Mouse (Mus musculus) layer of hippocampus, postnatal 10 days (tissue): ENCODE results near the gene Hist4h4. TPM values are rescaled to one million over a fixed set of nuclear protein-coding genes. Genes with fewer than 3 reads are reported as not detected.

Experiments used
- DNase-seq, 2 experiments: peaks; one replicate each; pipeline ENCODE4 v3.0.0; 2021; ENCODE audit warnings: low spot score in 2 of 2
- long read RNA-seq: library from polyadenylated mRNA; stranded (forward); transcript quantifications from one replicate; pipeline ENCODE4 v2.0.0, GENCODE M21; 2023
- total RNA-seq, 2 experiments: library from RNA; stranded (reverse); gene quantifications; 2 replicates each; pipeline ENCODE4 v1.2.3; 2021

Gene Hist4h4
- 10 to 100 TPM; 10.9 to 14.3 TPM for total RNA-seq
- long read RNA-seq, partial matches to known transcripts = 0 of 1 reads
- long read RNA-seq, other reads (novel, unspliced or antisense) = 0 of 1 reads

DNA sequence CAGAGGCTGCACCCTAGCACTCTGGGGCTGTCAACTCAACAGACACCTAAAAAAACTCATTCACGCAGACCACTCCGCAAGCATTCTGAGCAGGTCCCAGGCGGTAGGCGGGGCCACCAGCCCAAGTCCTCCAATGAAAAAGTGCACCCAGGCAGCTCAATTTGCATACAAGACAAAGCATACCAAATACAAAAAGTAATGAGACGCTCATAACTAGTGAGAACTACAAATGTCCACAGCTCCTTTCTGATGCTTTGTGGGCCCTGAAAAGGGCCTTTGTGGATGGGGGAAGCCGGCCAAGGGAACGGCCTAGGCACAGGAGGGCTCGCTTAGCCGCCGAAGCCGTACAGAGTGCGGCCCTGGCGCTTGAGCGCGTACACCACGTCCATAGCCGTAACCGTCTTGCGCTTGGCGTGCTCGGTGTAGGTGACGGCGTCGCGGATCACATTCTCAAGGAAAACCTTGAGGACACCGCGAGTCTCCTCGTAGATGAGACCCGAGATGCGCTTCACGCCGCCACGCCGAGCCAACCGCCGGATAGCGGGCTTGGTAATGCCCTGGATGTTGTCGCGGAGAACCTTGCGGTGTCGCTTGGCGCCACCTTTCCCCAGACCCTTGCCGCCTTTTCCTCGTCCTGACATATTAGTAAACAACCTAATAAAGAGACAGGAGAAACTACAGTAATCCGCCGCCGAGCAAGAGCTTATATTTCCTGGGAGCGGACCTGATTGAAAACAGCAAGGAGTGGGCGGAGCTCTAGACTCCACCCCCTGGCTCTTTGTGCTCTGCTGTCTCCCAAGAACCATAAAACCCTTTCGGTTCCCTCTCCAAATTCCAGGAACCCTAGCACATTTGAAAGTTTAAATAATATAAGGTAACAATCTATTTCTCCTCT is at the start of gene Hist4h4:
Gene Hist4h4, minus strand, starts transcription at position 677 of the 895 bp plus-strand sequence.
- DNase-seq = peak; percentile 99

DNA sequence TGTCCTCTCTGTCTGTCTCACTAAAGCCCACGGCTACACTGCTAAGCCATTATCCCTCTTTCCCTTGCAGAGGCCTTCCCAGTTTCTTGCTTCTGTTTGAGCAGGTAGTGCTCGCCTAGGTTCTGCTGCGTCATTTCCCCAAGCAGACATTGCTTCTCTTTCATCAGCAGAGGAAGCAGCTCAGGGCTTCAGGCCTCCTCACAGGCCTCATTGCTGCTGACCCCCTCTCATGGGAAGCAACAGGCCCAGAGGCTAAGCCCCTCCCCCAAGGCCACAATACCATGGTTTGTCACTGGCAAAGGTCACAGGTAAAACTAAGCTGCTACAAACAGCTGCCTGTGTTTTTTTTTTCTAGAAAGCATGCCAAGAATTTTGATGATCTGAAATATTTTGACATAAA is 48.5 kb upstream of the Hist4h4 start:
- no peak for DNase-seq

DNA sequence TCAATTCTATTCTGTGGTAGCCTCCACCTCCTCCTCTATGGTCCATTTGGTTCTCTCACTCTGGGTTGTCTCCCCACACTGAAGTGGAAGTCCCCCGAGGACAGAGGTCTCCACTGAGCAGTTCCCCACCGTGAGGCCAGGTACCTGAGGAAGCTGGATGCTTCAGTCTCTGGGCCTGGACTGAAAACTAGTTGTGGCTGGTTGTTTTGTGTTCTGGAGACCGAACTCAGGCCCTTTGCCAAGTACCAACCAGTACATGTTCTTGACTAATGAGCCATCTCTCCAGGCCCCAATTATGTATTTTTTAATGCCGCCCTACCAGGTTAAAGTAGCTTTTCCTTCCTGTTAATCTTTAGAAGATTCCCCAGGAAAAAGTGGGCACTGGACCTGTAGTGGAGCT is 48.1 kb upstream of the Hist4h4 start:
- DNase-seq = no peak

DNA sequence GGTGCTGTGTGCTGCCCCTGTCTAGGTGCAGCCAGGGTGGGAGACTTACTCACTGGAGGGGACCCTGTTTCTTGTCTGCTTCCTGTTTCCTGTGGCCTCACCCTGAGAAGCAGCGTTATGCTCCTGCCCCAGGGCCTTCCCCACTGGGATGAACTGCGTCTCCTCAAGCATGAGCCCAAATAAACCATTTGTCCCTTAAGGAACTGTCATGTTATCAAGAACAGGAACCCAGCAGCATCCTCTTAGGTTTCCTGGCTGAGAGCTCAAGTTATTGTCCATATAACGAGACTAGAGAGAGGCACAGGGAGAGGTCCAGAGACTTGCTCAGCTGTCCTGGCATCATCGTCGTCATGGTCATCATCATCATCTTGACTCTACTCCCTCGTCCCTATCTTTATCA is 46.1 kb upstream of the Hist4h4 start:
- no peak for DNase-seq

DNA sequence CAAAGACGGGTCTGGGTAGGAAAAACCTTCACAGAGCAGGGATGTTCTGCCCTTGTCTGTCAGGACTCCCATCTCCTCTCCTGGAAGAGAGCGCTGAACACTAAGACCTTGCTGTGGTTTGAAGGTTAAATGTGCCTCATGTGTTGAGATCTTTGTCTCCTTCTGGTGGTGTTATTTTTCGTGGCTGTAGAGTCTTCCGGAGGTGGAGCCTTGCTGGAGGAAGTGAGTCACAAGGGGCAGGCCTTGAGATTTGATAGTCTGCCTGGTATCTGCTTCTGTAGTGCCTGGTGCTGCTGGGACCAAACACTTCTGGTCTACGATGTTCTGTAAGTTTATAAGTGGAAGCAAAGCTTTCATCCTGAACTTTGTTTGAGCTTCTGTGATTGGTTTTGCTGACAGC is 44.8 kb upstream of the Hist4h4 start:
- DNase-seq = no peak

DNA sequence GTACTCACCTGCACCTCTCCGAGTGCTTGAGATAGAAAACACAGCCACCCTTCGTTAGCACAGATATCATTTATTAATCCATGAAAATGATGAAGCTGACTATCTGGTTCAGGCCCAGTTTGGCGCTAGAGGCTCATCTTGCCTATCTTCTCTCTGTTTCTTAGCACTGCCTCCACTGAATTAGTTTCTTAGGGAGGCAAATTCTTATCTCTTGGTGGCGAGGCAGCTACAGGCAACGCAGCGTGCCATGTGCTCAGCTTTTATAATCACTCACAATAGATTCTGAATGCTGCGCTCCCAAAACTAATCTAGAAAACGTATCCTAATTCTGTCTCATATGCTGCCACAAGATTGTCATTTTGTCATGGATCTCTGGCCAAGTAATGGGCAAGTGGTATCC is 44.2 kb upstream of the Hist4h4 start:
- no peak for DNase-seq

DNA sequence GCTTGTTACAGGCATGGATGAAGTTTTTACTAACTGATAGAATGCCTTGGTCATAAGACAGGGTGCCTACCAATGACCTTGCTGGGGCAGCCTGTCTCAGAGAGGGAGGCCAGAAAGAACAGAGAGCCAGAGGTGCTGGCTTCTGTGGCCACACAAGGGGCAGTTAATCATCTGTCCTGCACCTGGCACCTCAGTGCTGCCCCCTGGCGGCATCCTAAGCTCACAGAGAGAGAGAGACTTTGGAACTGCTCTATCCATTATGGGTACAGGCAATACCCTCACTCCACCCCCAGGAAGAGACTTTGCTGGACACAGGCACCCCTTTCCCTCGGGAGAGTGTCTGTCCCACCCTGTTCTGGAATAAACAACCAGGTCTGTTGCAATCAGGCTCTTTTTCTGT is 43.6 kb upstream of the Hist4h4 start:
- DNase-seq = peak; percentile 36 to 57

DNA sequence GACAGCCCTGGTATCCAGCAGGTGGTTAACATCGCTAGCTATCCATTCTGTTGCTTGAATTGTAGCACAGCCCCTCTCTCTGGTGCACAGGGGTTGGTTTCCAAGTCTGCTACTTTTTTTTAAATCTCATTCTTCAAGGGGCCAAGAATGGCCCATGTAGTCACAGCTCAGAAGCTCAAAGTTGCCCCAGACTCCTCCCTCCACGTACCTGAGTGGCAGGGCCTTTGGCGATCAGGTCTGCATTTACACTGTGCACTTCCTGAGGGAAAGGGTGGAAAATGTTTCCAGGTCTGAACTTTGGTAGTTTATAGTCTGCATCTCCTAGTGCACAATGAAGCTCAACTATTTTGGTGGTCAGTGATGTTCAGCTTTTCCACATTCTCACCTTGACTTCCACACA is 43.1 kb upstream of the Hist4h4 start:
- no peak for DNase-seq

DNA sequence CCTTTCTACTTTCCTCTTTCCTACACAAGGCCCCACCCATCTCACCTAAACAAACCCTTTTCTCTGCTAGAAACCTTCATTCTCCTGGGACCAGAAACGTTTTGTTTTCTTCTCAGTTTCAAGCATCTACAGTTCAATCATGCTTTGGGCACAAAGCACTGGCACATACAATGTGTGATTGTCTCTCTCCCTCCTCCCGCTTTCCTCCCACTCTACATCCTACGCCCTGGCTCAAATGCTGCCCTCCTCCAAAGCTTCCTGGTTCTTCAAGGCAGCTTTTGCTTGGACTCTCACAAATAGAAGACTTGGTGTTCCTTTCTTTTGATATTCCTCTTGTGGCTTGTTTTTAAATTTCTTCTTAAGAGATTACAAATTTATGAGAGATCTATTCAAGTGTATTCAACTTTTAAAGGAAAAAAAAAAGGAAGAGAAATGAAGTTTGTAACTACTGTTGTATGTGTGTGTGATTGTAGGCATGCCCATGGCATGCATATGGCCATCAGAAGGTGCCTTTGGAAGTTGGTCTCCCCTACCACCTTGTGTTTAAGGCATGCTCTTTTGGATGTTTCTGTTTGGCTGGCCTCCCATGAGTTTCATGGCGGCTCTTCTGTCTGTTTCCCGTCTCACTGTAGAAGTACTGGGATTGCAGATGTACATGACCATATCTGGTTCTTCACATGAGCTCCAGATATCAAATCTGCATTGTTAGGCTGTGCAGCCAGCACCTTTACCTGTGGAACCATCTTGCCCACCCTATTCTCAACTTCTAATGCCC is 41.7 kb upstream of the Hist4h4 start:
- no peak for DNase-seq

DNA sequence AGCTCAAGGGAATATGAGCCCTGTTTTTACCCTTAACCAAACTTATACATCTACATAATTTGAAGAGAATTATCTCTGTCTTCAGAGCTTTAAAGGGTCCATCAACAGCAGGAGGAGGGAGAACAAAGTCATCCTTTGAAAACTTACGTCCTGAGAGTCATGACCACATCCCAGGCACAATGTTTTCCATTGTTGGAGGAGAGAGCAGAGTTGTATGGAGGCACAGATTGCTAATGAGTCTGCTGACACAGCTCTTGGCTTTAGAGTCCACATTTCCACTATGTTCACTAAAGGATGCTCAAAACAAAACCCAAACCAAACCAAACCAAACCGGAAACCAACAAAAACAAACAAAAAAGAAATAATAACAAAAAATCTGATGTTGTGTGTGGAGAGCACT is 40.7 kb upstream of the Hist4h4 start:
- DNase-seq = no peak

DNA sequence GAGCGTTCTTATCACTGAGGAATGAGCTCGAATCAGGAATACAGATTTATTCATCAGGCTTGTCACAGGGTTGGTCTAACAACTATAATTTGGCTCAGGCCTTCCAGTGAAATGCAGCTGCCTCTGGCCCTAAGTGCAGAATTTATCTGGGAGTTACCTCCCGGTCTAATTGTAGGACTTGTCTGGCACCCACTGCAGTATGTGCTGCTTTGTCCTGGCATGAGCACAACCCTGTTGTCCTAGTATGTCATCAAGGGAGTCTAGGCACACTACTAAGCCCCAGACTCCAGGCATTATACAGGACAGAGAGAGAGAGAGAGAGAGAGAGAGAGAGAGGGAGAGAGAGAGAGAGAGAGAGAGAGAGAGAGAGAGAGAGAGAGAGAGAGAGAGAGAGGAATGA is 33.1 kb upstream of the Hist4h4 start:
- no peak for DNase-seq

DNA sequence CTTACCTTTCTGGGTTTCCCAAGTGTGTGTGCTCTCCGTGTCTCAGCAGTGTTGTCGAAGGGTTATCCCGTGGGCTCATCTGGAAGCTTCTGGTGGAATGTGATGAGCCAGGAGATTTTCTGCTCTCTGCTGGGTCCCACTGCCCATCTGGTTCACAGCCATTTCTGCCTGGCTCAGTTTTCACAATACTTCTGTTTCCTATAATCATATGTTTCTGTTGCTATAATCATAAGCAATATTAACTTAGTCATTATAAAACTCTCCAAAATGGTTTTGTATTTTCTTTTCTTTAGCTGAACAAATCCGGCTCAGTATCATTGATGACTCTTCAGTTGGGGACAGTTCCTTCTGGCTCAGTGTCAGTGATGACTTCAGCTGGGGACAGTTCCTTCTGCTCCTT is 31.1 kb upstream of the Hist4h4 start, which contains the start of gene Smco3:
Gene Smco3, minus strand, starts transcription at position 101 of the 400 bp plus-strand sequence.
- DNase-seq = no peak

DNA sequence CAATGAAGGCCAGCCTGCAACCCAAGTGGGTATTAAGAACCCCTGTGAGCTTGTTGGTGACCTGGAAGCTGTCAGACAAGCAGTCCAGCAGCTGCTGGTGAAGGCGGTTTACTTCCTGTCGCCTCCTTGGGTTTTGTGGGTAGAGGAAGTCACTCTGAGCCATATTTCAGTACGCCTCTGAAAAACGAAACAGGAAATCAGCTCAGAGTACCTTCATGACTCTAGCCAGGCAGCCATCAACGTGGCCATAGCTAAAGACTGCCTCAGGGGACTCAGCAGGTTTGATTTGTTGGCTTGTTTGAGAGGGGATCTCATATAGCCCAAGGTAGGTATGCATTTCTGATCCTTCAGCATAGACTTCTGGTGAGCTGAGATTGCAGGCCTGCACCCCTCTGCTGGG is 27.5 kb upstream of the Hist4h4 start:
- DNase-seq = no peak

DNA sequence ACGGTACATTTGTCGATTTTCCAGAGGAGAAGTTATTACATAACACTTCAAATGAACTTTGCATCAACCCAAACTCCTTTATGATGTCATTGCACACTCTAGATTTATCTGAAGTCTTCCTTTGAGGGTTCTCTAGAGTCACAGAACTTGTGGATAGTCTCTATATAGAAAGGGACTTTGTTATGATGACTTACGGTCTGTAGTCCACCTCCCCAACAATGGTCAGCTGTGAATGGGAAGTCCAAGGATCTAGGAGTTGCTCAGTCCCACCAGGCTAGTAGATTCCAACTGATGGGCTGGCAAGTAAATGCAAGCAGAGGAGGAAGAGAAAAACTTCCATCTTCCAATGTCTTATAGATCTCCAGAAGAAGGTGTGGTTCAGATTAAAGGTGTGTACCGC is 24.5 kb upstream of the Hist4h4 start:
- no peak for DNase-seq

DNA sequence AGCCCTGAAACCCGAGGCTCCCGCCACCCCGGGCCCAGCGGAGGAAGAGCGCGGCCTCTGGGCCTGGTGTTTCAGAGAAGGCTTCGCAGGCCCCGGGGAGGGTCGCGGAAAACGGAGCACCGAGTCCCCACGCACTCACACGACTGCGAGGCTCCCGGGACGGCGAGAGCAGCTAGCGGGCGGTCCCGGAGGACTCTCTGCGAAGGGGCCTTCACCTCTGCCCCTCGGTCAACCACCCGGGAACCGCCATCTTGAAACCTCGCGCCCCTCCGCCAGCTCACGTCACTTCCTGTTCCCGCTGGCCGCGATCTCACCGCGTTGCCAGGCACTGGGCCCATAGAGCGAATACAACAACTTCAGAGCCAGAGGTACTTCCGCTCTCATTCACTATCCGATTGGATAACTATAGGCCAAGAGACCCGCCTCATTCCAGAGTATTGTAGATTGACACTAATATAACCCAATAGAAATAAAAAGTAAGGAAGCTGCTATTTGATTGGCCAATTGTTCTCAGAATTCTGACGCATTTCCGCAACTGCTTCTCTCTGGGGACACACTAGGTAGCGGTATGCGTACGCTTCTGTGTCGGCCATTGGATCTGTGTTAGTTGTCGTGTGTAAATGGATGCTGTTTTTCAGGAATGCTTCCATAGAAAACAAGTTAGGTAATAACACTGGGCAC is 23.8 kb upstream of the Hist4h4 start, which contains the start of gene Wbp11:
Gene Wbp11, minus strand, starts transcription at position 353 of the 681 bp plus-strand sequence.
- peak; percentile 96 for DNase-seq

DNA sequence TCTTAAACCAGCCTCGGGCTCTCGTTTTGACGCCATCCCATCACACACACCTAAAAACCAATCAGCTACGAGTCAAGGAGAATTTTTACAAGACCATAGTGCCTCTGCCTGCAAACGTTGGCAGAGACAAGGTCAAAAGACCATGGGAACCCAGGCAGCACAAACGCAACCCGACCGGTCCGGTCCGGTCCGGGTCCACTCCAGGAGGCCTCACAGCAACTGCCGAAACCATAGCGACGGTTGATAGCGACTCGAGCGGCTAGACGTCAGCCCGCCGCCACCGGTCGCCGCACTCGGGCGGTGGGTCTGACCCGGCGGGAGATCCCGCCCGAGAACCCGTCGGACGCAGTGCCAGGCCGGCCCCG is 23.3 kb upstream of the Hist4h4 start, which contains the start of gene BC049715:
Gene BC049715, plus strand, starts transcription at position 111 of the 365 bp plus-strand sequence.
- DNase-seq = no peak

DNA sequence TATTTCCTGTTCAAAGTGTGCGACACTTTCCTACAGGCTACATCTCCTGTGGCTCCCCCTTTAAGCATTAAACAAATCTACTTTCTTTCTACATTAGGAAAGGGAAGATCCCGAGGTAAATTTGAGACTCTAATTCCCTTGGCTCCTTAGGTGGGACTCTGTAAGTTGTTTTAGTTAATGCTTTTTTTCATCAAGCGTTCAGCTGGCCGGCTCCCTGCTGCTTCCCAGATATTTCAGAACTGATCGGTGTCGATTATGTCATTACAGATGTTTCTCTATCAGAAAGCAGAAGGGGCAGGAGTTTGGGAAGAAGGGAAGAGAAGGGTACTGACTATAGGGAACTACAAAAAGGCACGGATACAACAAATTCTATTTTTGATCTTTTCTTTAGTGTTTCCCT is 22.9 kb upstream of the Hist4h4 start:
- no peak for DNase-seq

DNA sequence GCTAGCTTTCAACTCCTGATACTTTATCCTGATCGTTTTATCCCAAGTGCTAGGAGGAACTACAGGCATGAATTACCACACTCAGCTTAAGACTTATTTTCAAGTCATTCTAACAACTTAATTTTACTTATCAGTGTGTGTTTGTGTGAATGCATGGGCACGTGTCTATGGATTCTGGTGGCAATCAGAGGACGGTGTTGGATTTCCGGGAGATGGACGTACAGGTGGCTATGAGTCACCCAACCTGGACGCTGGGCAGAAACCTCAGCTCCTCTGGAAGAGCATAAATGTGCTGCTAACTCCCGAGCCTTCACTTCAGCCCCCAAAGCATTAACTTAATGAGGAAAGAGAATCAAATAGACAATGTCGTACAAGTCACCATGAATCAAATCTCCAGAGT is 20.8 kb upstream of the Hist4h4 start:
- no peak for DNase-seq

DNA sequence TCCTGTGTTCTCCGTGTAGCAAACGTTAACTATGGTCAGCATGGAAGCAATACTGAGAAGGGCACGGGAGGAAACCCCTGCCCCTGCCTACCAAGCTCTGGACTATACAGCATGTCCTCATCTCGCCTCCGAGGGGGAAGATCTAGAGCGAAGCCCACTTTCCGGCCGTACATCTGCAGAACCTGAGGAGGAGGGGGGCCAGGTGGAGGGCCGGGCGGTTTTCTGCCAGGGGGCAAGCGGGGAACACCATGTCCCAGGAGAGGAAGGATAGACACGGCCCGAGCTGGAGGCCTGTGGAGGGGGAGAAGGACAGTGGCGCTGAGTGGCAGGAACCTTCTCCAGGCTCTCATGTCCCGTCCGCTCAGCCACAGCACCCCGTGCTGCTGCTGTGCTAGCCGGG is 16.9 kb upstream of the Hist4h4 start:
- no peak for DNase-seq

DNA sequence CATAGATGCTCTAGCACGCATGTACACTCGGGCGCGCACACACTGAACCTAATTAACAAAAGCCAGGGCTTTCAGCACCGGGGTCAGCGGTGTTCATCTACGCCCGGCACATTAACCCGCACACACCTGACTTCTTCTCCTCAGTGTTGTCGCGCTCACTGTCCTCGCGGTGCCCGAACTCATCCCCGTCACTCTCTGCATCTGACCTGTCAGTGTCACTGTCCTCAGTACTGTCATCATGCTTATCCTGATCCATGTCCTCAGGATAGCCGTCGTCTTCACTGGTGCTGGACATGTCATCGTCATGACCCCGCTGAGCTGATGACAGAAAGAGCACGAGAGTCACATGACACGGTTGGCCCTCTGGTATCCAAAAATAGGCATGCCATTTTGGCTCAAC is 16.2 kb upstream of the Hist4h4 start:
- no peak for DNase-seq

DNA sequence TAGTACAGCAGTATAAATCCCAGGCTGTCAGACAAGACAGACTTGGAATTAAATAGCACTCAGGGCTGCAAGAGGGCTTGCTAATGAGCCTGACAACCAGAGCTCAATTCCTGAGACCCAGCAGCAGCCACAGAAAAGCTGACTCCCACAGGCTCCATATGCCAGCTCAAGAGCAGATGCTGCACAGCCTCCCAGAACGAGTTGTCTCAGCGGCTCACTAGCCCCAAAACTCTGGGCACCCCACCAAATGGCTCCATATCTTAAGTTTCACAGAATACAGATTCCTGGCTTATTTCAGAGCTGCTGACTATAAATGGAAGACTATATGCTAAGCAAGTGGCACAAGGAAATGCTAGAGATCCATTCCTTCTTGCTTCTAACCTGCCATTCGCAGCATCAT is 13.3 kb upstream of the Hist4h4 start:
- DNase-seq = peak; percentile 33 to 63

DNA sequence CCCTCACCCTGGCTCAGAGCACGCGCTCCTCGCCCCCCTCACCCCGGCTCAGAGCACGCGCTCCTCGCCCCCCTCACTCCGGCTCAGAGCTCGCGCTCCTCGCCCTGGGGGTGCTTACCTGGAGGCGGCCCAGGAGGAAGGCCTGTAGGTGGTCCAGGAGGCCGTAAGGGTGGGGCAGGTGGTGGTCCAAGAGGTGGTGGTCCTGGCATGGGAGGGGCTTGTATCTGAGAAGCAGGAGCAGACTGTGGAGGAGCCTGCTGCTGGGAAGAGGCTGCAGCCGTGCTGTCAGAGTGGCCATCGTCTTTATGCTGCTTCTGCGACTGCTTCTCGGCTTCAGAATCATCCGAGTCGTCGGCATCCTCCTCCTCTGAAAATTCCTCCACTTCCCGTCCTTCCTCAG is 12.6 kb upstream of the Hist4h4 start:
- no peak for DNase-seq
